Mouse (Mus musculus) forebrain, postnatal 0 days (tissue): Measurements from ENCODE around the gene Traf3. TPM values are rescaled to one million over a fixed set of nuclear protein-coding genes. Genes with fewer than 3 reads are reported as not detected.
A peak's percentile ranks its signal among the peaks of the same experiment; 100 is the strongest.

ENCODE experiments used
- ATAC-seq: fragments of 200-750 bp; cut with Nextera tagmentation; 2 replicates; pipeline ENCODE4 v1.8.0; 2017; ENCODE audit warnings: mild to moderate bottlenecking, moderate library complexity
- DNase-seq: peaks from one replicate; pipeline ENCODE4 v3.0.0-alpha.2; 2015
- H3K27ac ChIP-seq: fragments of 300-500 bp; sonication (generic); 2 replicates; pipeline ENCODE4 v1.5.1; 2014; ENCODE audit warnings: low read depth, mild to moderate bottlenecking, antibody characterized with exemption, low read length, moderate library complexity, mixed read lengths
- H3K27me3 ChIP-seq: fragments of 300-500 bp; sonication (generic); 2 replicates; pipeline ENCODE4 v1.6.1; 2014; ENCODE audit warnings: mild to moderate bottlenecking, low read length, mixed read lengths; ENCODE audit not compliant: insufficient read depth
- H3K36me3 ChIP-seq: fragments of 300-500 bp; sonication (generic); 2 replicates; pipeline ENCODE4 v1.6.1; 2014; ENCODE audit warnings: mild to moderate bottlenecking, moderate library complexity; ENCODE audit not compliant: insufficient read depth
- H3K4me1 ChIP-seq: fragments of 300-500 bp; sonication (generic); 2 replicates; pipeline ENCODE4 v1.6.1; 2014; ENCODE audit warnings: antibody characterized with exemption; ENCODE audit not compliant: insufficient read depth
- H3K4me2 ChIP-seq: fragments of 300-500 bp; sonication (generic); 2 replicates; pipeline ENCODE4 v1.6.1; 2014; ENCODE audit warnings: low read depth, mild to moderate bottlenecking, moderate library complexity
- H3K4me3 ChIP-seq: fragments of 300-500 bp; sonication (generic); 2 replicates; pipeline ENCODE4 v1.5.1; 2014; ENCODE audit warnings: low read depth, low read length, mixed read lengths
- H3K9ac ChIP-seq: fragments of 300-500 bp; sonication (generic); 2 replicates; pipeline ENCODE4 v1.6.1; 2014; ENCODE audit warnings: mild to moderate bottlenecking
- H3K9me3 ChIP-seq: fragments of 300-500 bp; sonication (generic); 2 replicates; pipeline ENCODE4 v1.6.1; 2016; ENCODE audit warnings: low read length
- CTCF ChIP-seq: sonication (generic); IDR thresholded peaks from 2 replicates; pipeline ENCODE4 v1.5.1; 2016; ENCODE audit warnings: antibody characterized with exemption, control low read depth, low read depth
- WGBS: fragments of 180-500 bp; shearing (Covaris S2); extraction: QIAGEN DNeasy Blood & Tissue Kit; methylation state at CpG from one replicate; pipeline ENCODE4 v1.1.7; 2014; 5-methylcytosine and 5-hydroxymethylcytosine counted together
- polyA plus RNA-seq: library from polyadenylated mRNA; unstranded; fragments of >200 nt; fragmentation: Nextera tagmentation; extraction: Ambion mirVana; gene quantifications from 2 replicates; pipeline ENCODE4 v1.2.1, GENCODE M21; 2015
- total RNA-seq: library from RNA; depleted of rRNA; stranded (reverse); fragments of >200 nt; gene quantifications from 2 replicates; pipeline ENCODE4 v1.2.3, GENCODE M21; 2014

Traf3 gene
- total and polyA plus RNA-seq, 2 experiments from 2014 or later = 11.5 to 25.1 TPM

GRCm38 (mm10) chr12:111267673-111268325, 101.6 kb downstream of the Traf3 start:
- H3K4me2 ChIP-seq = no peak overlapping the region
- peaks cover 25% of the 10 kb centered on the region for H3K27me3 ChIP-seq
- H3K9ac ChIP-seq = no peak overlapping the region
- H3K36me3 ChIP-seq = peaks cover 12% of the 10 kb centered on the region
- H3K9me3 ChIP-seq = no peaks in the 10 kb centered on the region
- no peak for TF ChIP-seq CTCF
- H3K4me1 ChIP-seq = no peaks in the 10 kb centered on the region
- ATAC-seq (no peak), DNase-seq (no peak)
- H3K27ac ChIP-seq = no peak overlapping the region
- no peak overlapping the region for H3K4me3 ChIP-seq
- 84% methylated on average over 4 of the region's 4 CpGs for WGBS

DNA sequence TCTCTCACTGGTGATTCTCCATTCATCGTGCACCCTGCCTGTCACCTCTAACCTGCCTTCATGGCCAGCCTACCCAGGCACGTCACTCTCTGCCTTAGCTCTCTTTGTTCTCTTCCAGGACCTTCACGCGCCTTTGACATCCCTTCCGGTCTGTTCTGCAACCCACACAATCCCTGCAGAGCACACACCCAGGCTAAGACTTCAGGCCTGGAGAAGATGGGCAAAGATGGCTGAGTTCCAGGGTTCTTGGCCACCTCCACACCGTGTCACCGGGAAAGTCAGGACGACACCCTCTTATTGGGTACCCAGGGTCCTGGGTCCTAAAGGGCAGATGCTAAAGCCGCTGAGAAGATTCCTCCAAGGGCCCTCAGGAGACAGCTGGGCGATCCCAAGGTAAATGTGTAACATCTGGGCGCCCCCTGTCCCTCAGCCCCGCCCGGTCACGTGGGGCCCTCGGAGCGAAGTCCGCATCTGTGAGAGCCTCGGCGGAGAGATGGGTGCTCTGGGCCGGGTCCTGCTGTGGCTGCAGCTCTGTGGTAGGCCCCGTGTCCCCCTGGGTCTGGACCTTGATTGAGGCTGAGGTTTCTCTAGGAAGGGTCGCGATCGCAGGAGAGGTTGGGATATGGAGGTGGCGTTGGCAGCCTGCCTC, 104.6 kb downstream of the Traf3 start, which contains the start of gene Amn:
Gene Amn (plus strand): TSS at position 467 of the 649 bp plus-strand sequence.
- no peak within 1 kb of the TSS for H3K27ac ChIP-seq
- no peak within 1 kb of the TSS for H3K4me2 ChIP-seq
- no peak for TF ChIP-seq CTCF
- H3K4me1 ChIP-seq = 0 out of 2 replicates have a peak, but pooled peaks cover 3% of the 10 kb centered on the region
- DNase-seq = no peak
- no peaks in the 10 kb centered on the region for H3K9me3 ChIP-seq
- H3K27me3 ChIP-seq = peaks cover 46% of the 10 kb centered on the region
- no peaks in the 10 kb centered on the region for H3K36me3 ChIP-seq
- H3K4me3 ChIP-seq = no peak within 1 kb of the TSS
- 44% methylated on average over 25 of the region's 25 CpGs for WGBS
- H3K9ac ChIP-seq = no peak within 1 kb of the TSS
- ATAC-seq = no peak

- Histone ChIP-seq H3K4me2 (no peak overlapping the region), H3K9me3 (no peaks in the 10 kb centered on the region), H3K36me3 (no peaks in the 10 kb centered on the region), H3K4me1 (0 out of 2 replicates have a peak, but pooled peaks cover 3% of the 10 kb centered on the region), H3K4me3 (no peak overlapping the region), H3K9ac (no peak overlapping the region), H3K27me3 (peaks cover 53% of the 10 kb centered on the region), H3K27ac (no peak overlapping the region)
- DNase-seq (no peak), ATAC-seq (no peak)
- 9% methylated on average over 23 of the region's 28 CpGs for WGBS
- TF ChIP-seq CTCF = no peak
Measured at GRCm38 (mm10) chr12:111271406-111271805, 105.2 kb downstream of the Traf3 start.

GRCm38 (mm10) chr12:111271966-111272365, 105.8 kb downstream of the Traf3 start:
- ATAC-seq (no peak), DNase-seq (no peak)
- H3K9me3 ChIP-seq = no peaks in the 10 kb centered on the region
- no peak overlapping the region for H3K4me2 ChIP-seq
- TF ChIP-seq CTCF = no peak
- H3K27me3 ChIP-seq = peaks cover 58% of the 10 kb centered on the region
- WGBS = 29% methylated on average over 8 of the region's 8 CpGs
- H3K4me3 ChIP-seq = no peak overlapping the region
- H3K9ac ChIP-seq = no peak overlapping the region
- H3K36me3 ChIP-seq = no peaks in the 10 kb centered on the region
- H3K4me1 ChIP-seq = 0 out of 2 replicates have a peak, but pooled peaks cover 3% of the 10 kb centered on the region
- H3K27ac ChIP-seq = no peak overlapping the region

- Histone ChIP-seq H3K4me2 (no peak overlapping the region), H3K9ac (no peak overlapping the region), H3K27me3 (peaks cover 61% of the 10 kb centered on the region), H3K9me3 (no peaks in the 10 kb centered on the region), H3K36me3 (no peaks in the 10 kb centered on the region), H3K27ac (no peak overlapping the region), H3K4me1 (0 out of 2 replicates have a peak, but pooled peaks cover 3% of the 10 kb centered on the region), H3K4me3 (no peak overlapping the region)
- peak; percentile 42; the same call in 1 of the 2 replicates for ATAC-seq
- TF ChIP-seq CTCF = peak; percentile 83
- WGBS = 22% methylated on average over 12 of the region's 12 CpGs
- DNase-seq = peak; percentile 86
Measured at GRCm38 (mm10) chr12:111272420-111272819, 106.2 kb downstream of the Traf3 start.

GRCm38 (mm10) chr12:111274006-111274405, 107.8 kb downstream of the Traf3 start:
- H3K4me1 ChIP-seq = 0 out of 2 replicates have a peak, but pooled peaks cover 3% of the 10 kb centered on the region
- no peak for DNase-seq
- ATAC-seq = peak; percentile 44; the same call in 1 of the 2 replicates
- peak overlapping the region; percentile 82 for H3K4me2 ChIP-seq
- H3K9ac ChIP-seq = peak overlapping the region; percentile 62
- no peak for TF ChIP-seq CTCF
- peak overlapping the region; percentile 48 for H3K4me3 ChIP-seq
- no peaks in the 10 kb centered on the region for H3K9me3 ChIP-seq
- H3K27ac ChIP-seq = no peak overlapping the region
- WGBS = 4% methylated on average over 28 of the region's 28 CpGs
- peaks cover 61% of the 10 kb centered on the region for H3K27me3 ChIP-seq
- no peaks in the 10 kb centered on the region for H3K36me3 ChIP-seq
